Mouse (Mus musculus) adrenal gland, postnatal 36 days (tissue): ENCODE results near the gene Ubl4a. TPM values are rescaled to one million over a fixed set of nuclear protein-coding genes. Genes with fewer than 3 reads are reported as not detected.
"Not testable (repeated sequence)": the region's sequence is repeated elsewhere in the genome, so short reads cannot be mapped to it uniquely, and the experiment has no call there.

Experiments used
- DNase-seq, 2 experiments: peaks; one replicate each; pipeline ENCODE4 v3.0.0; 2021; ENCODE audit warnings: mixed read lengths in 1 of 2
- long read RNA-seq, 2 experiments: library from polyadenylated mRNA; stranded (forward); transcript quantifications; one replicate each; pipeline ENCODE4 v2.0.0; 2021; ENCODE audit warnings: borderline sequencing depth in 2 of 2
- total RNA-seq, 2 experiments: library from RNA; stranded (reverse); gene quantifications; 2 replicates each; pipeline ENCODE4 v1.2.3; 2021

Ubl4a gene
- total RNA-seq = 10 to 100 TPM; 59.6 to 72.6 TPM
- long read RNA-seq, experiment 1, transcript Ubl4a-206 (4 exons, 2,442 nt) = major isoform, 114 of 132 reads
- long read RNA-seq, experiment 1, partial matches to known transcripts = 3 of 132 reads
- long read RNA-seq, experiment 1, other reads (novel, unspliced or antisense) = 13 of 132 reads
- long read RNA-seq, experiment 2, transcript Ubl4a-206 (4 exons, 2,442 nt) = major isoform, 43 of 51 reads
- long read RNA-seq, experiment 2, partial matches to known transcripts = 1 of 51 reads
- long read RNA-seq, experiment 2, other reads (novel, unspliced or antisense) = 7 of 51 reads

DNA sequence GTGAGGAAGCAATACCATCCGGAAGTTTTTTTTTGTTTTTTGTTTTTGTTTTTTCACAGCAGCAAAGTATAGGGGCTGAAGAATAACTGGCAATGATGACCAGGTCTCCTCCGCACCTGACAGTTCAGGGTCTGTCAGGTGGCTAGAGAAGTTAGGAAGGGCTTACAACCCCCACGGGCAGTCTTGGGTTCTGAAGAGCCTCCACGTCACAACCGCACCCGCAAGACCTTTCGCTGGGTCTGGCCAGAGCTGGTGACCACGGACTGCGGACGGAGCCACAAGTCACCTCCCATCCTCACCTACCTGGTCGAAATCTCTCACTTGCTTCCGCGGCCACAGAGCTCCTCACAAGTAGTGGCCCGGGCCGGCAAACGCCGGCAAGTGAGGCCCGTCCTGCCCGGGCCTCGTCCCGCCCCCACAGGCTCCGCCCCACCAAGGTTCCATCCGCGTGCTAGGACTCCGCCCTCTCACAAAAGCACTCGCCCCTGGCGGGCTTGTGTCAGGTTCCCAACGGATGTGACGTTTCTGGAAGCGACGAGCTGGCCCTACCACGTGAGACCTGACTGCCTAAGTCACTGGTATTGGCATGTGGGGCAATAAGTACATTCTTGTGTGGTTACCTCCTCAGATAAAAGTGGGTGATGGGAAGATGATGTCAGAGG, at the start of gene Ubl4a, which contains the start of gene Slc10a3:
TSS of gene Ubl4a (minus strand) at position 331 of the 662 bp plus-strand sequence.
TSS of gene Slc10a3 (minus strand) at position 462 of the 662 bp plus-strand sequence.
- peak; percentile 90 to 92 for DNase-seq

DNA sequence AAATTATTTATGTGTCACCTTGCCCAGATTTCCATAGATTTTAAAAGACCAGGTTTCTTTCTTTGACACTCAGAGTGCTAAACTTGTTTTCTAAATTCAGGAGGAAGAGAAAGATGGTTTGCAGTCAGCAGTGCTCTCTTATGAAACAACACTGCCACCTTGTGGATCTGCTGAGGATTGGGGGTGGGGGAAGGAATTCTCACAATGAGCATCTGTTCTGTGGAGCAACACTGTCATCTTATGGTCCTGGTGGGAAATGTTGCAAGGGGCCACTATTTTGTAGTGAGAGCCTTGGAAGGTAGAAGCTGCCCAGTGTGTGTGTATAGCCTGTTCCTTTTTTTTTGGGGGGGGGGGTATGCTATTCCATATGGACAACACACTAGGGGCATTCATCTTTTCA, 40.4 kb upstream of the Ubl4a start:
- DNase-seq = peak; percentile 58 to 64

DNA sequence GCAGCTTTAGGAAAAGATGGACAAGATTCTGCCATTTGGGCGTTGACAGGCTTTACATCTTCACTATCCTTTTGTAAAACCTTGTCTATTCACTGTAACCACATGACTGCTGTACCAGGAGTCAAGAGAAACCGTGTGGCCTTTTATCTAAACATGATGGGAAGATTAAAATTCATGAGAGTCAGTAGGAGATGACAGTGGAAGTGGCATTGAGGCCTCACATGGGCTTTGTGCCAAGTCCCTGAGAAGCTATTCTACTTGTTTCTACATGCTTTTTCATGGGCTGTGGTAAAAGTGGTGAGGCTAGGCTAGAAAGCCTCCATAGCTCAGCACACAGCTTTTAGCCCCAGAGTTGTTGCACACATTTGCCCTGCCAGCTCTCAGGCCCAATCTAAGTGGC, 35.3 kb upstream of the Ubl4a start:
- no peak for DNase-seq

DNA sequence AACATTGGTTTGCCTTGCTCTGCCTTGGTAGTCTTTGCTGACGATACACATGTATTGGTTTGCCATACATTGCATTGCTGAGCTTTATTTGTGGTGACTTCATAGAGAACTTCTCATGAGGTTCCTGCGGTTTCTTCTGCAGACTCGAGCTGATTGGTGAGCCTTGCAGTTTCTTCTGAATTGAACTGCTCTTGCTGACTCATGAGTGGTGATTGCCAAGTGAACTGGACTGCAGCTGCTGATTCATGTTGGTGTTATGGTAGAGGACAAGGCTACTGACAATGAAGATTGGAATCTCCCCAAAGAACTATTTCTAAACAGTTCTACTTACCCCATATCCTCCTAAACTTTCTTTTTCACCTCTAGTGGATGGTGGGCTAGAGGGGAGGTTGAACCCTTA, 27.1 kb upstream of the Ubl4a start:
- peak; percentile 9 to 42 for DNase-seq

DNA sequence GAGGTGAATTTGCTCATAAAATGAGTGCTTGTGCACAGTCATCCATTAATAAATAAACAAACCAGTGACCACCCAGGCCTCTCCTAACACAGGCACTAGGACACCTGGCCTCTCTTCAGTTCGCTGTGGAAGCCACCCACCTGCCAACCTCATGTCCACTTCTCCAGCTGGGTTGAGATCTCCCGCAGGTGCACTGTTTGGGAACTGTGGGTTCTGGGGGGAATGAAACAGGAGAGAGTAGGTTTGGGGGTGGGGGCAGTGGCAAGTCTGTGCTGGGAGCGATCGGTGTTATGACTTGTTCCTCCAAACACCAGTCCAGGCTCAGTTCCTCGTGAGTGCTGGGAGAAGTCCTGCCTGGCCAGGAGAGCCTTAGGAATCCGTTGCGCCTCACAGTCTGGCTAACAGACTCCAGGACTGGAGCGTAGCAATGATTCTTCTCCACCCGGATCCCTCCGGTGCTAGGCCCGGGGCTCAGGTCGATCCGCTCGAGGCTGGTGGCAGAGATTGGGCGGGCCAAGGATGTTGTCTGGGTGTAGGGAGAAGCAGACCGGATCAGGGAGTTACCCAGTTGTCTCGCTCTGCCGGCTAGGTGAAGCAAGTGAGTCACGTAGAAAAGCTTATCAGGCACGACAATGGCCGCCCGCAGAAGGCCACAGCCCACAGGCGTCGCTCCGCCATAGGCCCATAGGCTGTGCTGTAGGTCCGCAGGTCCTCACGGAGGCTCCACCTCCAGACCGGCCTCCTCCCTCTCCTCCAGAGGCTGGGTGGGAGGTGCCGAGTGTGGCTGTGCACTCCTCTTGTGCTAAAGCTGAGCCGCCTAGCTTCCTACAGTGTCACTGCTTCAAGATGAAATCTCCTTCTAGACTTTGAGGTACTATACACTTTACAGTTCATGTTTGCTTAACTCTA, 19.8 kb upstream of the Ubl4a start, which contains the start of the genes Fam3a and Ikbkg:
TSS of gene Fam3a (minus strand) at position 738 of the 909 bp plus-strand sequence.
TSS of gene Ikbkg (plus strand) at position 756 of the 909 bp plus-strand sequence.
- peak; percentile 88 to 89 for DNase-seq

DNA sequence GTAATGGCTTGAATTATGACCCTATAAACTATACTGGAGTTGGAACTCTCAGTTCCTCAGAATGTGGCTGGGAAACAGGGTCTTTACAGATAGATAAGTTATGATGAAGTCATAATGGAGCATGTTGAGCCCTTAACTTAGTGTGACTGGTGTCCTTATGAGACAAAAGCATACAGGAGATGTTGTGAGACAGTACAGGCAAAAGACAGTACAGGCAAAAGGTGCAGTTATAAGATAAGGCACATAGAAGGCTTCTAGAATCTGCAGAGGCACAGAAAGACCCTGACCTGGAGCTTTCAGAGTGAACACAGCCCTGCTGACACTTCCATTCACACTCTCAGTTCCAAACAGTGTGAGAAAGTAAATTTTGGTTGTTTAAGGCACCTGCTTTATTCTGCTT, 15.1 kb upstream of the Ubl4a start:
- DNase-seq = no peak

DNA sequence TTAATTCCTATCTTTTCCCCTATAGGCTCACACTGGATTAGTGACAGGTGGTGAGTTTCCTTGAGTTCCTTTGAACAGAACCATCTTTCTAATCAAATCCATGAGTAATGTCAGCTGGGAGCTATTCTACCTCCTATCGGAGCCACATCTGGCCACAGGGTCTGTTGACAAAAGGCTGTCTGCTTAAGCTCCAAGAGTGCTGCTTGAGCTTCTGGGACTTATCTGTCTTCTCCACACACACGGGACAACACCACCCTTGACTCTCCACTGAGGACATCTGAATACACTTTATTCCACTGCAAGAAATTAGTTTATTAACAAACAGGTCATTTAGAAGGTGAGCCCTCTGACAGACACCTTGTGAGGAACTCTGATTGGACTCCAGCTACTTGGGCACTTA, 11.4 kb upstream of the Ubl4a start:
- no peak for DNase-seq

DNA sequence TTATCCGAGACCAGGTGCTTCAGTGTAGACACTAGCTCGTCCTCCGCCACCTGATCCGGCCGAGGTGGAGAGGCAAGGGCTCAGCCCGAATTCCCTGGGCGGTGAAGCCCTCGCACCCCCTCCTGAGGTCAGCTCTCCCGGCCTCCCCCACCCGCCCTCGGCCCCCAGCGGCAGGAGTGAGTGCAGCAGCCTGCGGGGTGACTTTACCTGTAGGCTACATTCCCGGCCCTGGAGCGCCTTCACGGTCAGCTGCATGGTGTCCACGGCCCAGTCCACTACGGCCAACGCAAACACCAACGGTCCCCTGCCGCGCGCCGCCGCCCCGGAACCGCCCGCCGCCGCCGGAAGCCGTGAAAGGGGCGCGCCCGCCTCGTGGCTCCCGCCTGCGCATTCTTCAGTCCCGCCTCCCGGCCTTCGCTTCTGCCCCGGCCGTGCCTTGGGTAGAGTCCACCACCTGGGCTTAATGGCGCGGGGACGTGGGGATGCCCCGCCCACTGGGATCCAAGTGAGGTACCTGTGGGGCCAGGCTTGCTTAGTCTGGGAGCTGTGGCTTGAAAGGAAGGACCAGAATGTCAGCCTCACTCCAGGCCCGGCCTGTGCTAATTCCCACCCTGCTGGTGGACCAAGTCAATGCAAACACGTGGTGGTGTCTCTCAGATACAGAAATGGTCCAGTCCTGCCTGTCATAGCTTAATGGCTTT, 4.7 kb downstream of the Ubl4a start:
- DNase-seq = peak; percentile 83 to 89

DNA sequence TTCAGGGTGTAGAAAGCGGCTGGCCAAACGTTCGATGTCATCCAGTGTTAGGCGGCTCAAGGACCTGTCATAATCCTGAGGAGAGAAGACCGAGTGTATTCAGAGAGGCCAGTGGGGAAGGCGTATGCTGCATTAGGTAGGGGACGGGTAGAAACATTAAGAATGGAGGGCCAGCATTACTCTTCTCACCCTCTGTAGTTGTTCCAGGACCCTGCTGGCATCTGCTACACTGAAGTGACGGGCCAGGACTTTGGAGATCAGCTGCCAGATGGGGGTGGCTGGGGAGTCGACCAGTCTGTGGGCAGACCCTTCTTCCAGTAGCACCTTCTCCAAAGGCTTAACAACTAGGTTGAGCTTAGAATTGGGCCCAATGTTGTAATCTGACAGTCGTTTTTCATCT, 5.5 kb downstream of the Ubl4a start:
- no peak for DNase-seq

DNA sequence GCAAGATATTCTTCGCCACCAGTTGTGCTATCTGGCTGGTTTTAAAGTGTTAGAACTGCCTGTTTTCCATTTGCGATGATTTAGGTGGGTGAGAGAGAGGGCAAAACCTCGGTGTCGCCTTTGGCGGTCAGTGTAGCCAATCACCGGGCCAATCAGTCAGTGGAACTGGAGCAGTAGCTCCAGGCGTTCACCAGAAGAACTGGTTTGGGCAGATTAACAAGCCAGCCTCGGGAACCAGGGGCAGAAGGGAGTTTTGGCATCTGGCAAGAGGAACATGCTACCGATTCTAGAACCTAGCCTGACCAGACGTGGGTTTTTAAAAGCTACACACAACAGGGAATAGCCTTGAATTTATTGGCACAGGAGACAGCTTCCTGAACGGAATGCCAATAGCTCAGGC, 13.8 kb downstream of the Ubl4a start:
- DNase-seq = no peak

DNA sequence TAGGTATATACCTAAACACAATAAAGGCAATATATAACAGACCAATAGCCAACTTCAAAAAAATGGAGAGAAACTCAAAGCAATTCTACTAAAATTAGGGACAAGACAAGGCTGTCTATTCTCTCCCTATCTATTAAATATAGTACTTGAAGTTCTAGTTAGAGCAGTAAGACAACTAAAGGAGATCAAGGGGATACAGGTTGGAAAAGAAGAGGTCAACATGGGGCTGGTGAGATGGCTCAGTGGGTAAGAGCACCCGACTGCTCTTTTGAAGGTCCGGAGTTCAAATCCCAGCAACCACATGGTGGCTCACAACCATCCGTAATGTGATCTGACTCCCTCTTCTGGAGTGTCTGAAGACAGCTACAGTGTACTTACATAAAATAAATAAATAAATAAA, 15.9 kb downstream of the Ubl4a start:
- not testable (repeated sequence) for DNase-seq

DNA sequence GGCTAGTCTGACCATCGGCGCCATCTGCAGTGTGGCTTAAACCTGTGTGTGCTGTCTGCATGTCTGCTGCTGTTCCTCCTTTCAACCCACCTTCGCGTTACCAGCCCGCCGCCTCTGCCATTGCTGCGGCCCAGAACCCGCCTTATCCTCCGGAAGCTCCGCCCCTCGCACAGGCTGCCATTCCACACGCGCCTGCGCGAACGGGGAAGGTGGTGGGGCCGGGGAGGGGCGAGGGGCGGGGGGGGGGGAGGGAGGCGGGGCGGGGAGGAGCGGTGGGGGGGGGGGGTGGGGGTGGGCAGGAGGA, 19.6 kb downstream of the Ubl4a start, which contains the start of gene Lage3:
TSS of gene Lage3 (minus strand) at position 152 of the 304 bp plus-strand sequence.
- DNase-seq = peak; percentile 87 to 89

DNA sequence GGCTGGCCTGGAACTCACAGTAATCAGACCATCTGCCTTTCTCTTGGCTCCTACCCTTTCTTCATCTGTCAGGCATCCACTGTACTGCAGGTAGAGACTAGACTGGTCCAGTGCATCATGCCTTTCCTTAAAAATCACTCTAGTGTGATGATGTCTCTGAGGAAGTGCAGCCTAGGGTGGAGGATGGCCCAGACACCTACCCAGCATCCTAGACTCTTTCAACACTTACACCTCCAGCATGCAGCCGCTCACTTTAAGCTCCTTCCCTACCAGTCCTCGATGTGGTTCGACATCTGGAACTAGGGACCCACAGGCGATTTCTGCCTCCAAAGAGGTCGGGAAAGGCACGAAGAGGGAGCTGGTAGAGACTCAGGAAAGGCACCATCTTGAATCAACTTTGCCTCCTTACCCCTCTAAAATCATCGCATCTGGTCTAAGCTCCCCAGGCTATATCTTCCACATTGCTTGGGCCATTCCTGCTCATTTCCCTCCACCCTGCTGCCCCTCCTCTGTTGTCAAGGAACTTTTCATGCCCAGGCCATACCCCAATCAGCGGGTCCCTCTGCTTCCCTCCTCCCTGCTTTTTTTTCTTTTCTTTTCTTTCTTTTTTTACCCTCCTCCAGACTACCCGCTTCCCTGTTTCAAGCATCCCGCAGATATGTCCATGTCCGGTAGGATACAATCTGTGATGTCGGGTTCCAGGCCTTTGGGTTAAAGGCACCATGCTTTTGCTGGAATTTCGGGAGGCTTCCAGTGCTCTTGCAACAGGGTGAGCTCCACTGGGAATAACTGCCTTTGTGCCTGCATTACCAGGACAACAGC, 20.2 kb downstream of the Ubl4a start:
- no peak for DNase-seq

DNA sequence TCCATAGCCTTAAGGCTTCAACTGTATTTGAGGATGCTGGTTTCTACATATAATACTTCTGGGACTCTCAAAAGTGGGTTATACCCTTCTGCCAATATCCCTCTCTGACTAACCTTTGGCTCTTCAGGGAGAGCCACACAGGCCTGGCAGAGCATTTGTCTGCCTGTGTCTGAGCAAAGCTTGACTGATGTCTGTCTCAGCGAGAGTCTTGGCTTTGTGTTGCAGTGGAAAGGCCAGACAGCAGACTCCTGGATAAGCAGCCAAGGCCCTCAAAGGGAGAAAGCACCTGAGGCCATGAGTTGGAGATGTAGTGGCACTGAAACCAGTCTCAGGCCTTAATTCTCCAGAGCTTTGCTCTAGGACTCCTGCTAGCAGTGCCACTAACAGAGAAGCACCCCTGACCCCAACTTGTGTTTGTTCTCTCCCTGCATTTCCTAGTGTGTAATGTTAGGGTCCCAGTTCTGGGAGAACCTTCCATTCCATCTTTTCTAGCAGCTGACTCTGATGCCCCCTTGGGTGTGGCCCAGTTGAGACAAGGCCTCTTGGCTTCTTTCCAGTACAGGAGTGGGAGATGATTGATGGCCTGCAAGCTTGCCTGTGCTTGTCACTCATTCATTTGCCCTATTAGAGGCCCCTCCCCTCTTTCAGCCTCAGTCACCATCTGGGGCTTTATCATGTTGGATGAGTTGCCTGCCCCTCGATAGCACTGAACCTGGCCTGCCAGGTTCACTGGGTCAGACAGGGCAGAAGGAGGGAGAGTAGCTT, 42.7 kb downstream of the Ubl4a start:
- no peak for DNase-seq

DNA sequence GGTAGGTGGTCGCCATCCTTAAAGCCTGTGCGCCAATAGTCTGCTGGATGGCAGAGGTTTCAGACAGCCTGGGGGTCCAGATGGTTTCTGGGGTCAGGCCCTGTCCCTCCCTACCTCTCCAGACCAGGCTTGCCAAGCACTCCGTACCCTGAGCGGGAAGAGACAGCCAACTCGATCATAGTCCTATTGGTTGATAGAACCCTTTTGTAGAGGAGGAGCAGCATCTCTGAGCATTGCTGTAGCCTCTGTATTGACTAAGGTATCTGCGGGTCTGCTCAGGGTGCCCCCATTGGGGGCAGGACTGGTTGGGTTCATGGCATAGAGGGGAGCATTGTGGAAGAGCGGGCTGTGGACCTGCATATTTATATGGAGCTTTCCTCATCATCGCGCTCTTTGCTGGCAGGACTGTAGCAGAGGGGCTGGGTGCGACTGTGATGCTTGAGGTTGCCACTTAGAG, 43.8 kb downstream of the Ubl4a start:
- DNase-seq = no peak

DNA sequence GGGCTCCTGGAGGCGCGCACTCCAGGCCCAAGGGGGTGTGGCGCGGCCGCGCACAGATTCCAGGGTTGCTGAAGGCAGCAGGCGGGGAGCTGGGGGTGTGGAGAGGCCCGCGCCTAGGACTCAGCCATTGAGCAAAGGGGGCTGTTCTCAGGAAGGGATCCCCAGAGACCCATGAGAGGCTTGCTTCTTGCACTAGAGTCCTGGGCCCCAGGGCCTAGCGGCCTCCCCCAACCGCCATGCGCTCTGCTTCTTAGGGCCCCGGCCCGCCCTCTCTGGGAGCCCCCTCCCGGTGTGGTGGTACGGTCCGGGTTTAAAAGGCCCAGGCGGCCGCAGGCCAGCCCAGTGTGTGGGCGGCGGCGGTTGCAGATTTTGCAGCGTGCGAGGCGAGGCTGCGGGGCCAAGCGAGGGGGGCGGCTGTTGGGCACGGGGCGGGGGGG, 44.3 kb downstream of the Ubl4a start, which contains the start of gene Plxna3:
TSS of gene Plxna3 (plus strand) at position 342 of the 437 bp plus-strand sequence.
- DNase-seq = peak; percentile 75 to 82
